Mouse (Mus musculus) frontal cortex, postnatal 36 days (tissue): ENCODE results near the gene Hltf.
"Not testable (repeated sequence)": the region's sequence is repeated elsewhere in the genome, so short reads cannot be mapped to it uniquely, and the experiment has no call there.

ENCODE experiments used
- DNase-seq, 2 experiments: peaks; one replicate each; pipeline ENCODE4 v3.0.0; 2022; ENCODE audit warnings: low spot score in 2 of 2

Hltf gene

GRCm38 (mm10) chr3:20104318-20104717 is 46.7 kb downstream of the Hltf start:
- no peak for DNase-seq

DNA sequence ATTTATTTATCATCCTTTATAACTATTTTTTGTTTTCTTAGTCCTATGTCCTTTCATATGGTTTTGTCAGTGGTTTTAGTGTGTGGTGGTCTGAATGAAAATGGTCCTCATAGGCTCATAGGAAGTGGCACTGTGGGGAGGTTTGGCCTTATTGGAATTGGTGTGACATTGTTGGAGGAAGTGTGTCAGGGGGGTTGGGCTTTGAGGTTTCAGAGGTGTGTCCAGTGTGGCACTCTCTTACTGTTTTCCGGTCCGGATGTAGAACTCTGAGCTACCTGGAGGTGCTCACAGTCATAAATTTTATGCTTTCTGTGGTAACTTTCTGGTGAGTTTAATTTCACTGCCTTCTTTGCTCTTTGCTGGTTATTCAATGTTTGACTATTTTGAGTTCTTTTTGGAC is 47.2 kb downstream of the Hltf start:
- no peak for DNase-seq

DNA sequence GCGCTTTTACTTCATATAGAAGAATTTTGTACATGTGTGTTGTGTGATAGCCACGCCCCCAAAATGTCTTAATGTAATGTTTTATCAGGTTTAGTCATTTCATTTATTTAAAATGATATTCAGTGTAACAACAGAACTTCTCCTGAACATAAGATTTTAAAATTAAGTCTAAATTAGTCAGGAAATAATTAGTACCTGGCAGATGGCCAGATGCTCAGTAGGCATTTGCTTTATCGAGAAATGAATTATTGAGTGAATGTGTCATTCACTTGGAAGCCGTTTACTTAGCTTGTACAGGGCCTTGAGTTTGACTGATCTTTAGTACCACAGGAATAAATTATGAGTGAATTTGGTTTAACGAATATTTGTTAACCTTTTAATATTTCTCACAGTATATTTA is 51.3 kb downstream of the Hltf start:
- no peak for DNase-seq

DNA sequence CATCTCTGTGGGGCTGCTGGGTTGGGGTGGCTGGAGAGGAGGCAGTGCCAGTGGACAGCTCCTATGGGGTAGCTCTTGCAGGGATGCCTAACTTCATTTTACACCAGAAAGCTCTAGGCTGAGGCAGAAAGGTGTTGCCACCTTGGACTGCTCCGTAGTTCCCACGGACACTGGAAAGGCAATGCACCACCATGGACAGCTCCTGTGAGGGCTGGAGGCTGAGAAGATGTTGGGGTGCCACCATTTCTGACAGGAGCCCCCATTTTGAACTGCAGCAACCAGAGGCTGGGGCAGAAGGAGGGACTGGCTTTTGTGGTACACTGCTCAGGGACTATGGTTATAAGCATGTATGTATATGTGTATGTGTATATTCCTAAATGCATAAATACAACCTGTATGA is 54.3 kb downstream of the Hltf start:
- no peak for DNase-seq

DNA sequence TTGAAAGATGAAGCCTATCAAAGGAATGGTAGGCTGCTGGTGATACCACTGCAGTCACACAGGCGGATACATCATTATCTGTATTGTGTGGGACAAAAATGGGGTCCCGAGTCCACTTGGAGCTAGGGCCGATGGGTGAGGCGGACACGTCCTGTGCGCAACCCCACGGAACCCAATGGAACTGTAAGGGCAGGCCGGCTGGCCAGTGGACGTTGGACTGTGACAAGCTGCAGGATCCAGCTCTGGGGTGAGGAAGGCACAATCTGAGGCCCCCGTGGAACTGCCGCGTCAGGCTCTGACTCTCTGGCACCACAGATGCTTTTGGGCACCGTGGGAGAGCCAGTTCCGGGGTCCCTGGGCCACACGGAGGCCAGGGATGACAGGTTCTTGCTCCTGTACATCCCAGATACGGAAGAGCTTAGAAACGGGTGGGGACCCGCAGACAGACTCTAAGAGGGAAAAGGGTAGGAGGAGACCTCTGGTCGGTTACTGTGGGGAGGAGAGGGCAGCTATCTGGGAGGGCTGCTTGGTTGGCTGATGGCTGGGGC is 61.5 kb downstream of the Hltf start:
- no peak for DNase-seq

- DNase-seq = no peak
Measured at GRCm38 (mm10) chr3:20119686-20120244, 62.2 kb downstream of the Hltf start.

- DNase-seq = not testable (repeated sequence)
Measured at GRCm38 (mm10) chr3:20121582-20121981, 64.0 kb downstream of the Hltf start.

GRCm38 (mm10) chr3:20125604-20126003 is 68.0 kb downstream of the Hltf start:
- DNase-seq = no peak

DNA sequence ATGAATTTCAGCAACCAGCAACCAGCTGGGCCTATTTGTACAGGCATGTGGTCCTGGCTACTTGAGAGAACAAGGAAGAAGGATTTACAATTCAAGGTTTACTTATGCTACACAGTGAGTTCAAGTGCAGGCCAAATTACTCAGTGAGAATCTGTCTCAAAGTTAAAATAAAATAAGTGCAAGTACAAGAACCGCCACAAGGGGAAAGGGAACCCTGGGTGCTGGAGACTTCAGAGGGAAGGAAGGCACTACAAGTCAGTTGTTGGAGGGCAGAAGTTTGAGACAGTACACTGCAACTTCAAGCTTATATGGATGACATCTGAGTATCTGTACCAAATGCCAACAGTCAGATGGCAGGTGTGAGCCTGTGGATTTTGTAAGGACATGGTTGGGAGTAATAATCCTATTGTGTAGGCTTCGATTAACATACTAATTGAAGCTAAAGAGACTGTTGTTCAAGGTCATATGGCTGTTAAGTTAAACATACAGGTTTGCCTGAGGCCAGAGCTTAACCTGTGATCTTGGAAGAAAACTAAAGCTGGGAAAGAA is 69.5 kb downstream of the Hltf start:
- DNase-seq = no peak

GRCm38 (mm10) chr3:20129491-20129890 is 71.9 kb downstream of the Hltf start:
- no peak for DNase-seq

GRCm38 (mm10) chr3:20130456-20131349 is 73.1 kb downstream of the Hltf start:
- no peak for DNase-seq

DNA sequence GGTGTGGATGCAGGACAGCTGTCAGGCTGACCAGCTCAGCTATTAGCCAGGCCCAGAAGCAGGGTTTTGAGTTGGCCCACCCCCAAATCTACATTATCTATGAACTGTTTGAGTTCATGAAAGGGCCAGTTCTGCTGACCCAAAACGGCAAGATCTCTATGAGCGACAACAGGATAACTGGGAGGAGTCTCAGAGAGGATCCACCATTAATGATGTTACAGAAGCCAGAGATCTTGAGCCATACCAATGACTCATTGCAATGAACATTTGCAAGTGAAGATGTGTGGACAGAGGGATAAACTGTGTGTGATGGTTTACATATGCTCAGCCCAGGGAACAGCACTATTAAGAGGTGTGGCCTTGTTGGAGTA is 73.7 kb downstream of the Hltf start:
- no peak for DNase-seq

- no peak for DNase-seq
Measured at GRCm38 (mm10) chr3:20132731-20133130, 75.1 kb downstream of the Hltf start.

DNA sequence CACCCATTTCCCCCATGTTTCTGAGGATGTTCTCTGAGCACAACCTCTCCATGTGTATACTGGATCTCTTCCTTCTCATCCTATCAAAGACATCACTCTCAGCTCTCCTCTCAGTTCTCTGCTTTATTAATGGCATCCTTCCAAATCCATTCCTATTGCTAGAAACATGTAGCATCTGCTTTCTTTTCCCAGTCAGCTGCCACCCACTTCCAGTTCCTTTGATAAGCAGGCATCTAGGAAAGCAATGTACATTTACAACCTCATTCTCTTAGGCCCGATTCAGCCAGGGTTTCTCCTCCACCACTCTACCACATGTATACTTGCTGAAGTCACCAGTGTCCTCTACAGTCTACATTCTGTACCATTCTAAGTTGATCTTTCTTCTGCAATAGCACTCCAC is 76.1 kb downstream of the Hltf start:
- DNase-seq = peak in 1 of 2 experiments; percentile 16

- no peak for DNase-seq
Measured at GRCm38 (mm10) chr3:20134545-20134944, 76.9 kb downstream of the Hltf start.

GRCm38 (mm10) chr3:20136868-20137581 is 79.4 kb downstream of the Hltf start:
- no peak for DNase-seq

DNA sequence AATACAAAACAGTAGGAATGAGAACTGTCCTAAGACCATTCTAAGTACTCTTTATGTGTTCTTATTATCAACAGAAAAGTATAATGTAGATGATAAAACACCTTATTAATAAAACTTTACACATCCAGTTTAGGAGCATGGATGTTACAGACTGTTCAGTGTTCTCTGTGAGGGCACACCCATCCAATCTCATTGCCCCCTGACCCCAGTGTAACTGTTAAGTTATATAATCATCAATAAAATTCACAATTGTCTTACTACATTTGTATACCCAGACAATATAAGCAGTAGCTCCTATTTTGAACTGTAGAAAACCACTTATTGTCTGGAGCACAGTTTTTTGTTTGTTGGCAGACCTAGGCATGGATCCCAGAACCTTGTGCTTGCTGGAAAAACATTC is 83.6 kb downstream of the Hltf start:
- DNase-seq = no peak

DNA sequence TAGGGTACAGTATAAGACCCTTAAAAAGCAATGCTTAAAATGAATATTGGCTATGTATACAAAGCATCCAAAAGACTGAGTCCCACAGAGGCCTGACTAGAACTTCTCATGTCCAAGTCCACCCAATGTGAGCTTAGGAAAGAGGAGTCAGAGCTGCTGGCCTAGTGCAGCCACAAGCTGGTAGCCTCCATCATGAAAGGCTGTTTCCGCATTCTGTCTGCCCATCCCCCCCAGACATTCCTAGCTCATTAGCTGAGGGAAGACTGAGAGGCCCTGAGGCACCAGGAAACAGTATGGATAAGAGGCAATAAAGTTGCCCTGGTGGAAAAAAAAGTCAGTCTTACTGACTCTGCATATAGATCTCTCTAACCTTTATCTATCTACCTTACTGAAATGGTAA is 84.1 kb downstream of the Hltf start:
- DNase-seq = no peak

DNA sequence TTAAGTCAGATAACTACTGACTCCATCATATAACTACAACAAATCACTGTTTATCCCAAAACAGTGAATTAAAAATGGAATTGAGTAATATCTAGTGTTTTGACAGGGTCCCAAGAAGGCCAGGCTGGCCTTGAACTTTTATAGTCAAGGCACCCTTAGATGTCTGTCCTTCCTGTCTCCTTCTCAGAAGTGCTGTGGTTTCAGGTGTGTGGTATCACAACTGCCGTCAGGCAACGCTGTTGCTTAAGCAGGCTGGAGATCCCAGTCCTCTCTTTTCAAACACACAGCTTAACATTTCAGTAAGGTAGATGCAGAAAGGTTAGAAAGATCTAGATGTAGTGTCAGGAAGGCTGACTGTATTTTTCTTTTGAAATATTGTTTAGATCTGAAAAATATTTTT is 84.5 kb downstream of the Hltf start:
- no peak for DNase-seq

DNA sequence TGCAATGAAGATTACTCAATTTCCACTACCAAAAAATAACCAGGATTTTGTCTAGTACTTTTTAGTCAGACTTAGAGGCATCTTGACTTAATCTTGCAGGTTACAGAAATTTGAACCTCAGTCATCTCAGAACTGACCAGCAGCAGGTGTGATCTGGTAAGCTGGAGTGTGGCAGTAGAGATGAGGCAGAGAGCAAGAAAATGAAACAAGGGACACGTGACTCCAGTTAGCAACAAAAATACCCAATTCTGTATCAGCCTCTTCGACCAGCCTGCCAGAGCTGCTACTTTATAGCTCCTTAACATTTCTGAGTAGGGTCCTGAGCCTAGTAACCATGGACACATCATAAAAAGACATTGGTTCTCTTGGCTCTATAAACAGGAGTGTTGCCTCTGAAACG is 85.0 kb downstream of the Hltf start:
- no peak for DNase-seq

DNA sequence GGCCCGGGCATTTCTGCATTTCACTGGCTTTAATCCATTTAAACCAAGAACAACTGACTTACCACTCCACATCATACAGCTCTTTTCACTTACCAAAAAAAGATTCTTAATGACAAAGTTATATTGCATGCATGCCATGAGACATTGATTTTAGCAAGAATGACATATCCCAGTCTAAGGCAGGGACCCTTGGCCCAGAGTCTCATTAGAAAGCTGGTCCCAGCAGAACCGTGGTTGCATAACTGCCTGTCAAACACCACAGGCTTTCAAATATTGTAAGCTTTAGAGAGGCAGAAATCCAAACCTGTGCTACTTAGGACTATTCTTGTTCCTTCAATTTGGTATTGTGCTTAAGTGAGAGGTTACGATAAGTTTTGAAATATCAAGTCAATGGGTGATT is 86.1 kb downstream of the Hltf start:
- DNase-seq = no peak

DNA sequence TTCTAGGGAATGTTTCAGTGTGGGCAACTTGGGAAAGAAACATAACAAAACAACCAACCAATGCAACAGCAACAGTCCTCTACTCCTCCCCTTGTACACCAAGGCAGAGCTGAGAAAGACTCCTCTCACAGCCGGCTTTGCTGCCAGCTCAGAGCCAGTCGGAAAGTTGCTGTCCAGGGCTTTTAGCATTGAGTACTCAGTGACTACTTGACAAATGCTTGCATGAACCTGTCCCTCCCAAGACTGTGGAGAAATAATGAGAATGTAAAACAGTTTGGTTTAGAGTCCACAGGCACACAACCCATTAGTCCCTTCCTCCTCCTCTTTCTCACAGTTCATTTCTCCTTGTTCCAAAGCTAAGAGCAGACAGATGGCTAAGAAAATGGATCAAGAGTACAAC is 86.8 kb downstream of the Hltf start:
- DNase-seq = no peak
